Comparison of ENCODE assay signal across 27 mouse cellular contexts in genomic region chr9:69367055-69367454, GRCm38 (mm10). TPM values are rescaled to one million over a fixed set of nuclear protein-coding genes. Genes with fewer than 3 reads are reported as not detected.
DNase-seq lines count a peak whose midpoint lies in the region; ATAC-seq and TF ChIP-seq lines count a peak whose summit lies in the region.
"Had no signal": no experiment of that assay in that cellular context is flagged by ENCODE, and none has a peak within 500 bp of the region (broad histone marks: within the 10 kb centered on the region; RNA-seq: fewer than 3 reads in every experiment).

No protein-coding gene starts in this region.

- no peak for TF ChIP-seq CTCF in liver, postnatal 0 days (IDR thresholded peaks at IDR 0.05; ENCODE audit: low read depth)
- no peak for TF ChIP-seq CTCF in lung, adult 2 months (IDR thresholded peaks at IDR 0.05; ENCODE audit: insufficient read depth, low read length)

- H3K27me3 ChIP-seq in liver, embryonic 11.5 days (replicated peaks; ENCODE audit: control insufficient read depth, insufficient read depth, low read length) = no peaks in the 10 kb centered on the region; the same call in 1 of the 2 replicates
- no peaks in the 10 kb centered on the region for H3K27me3 ChIP-seq in liver, postnatal 0 days (ENCODE audit: insufficient read depth, low read length)
- H3K27me3 ChIP-seq in splenic B cell, adult 2 months (ENCODE audit: control insufficient read depth, insufficient read depth, low read length, poor library complexity, severe bottlenecking) = no peaks in the 10 kb centered on the region
- H3K27me3 ChIP-seq: embryonic facial prominence, embryonic 15.5 days; forebrain, embryonic 13.5 days; heart, embryonic 13.5 days had no signal

- H3K9ac ChIP-seq in liver, embryonic 11.5 days (ENCODE audit: low read depth, low read length) = no peak overlapping the region
- H3K9ac ChIP-seq in liver, postnatal 0 days (replicated peaks) = no peak overlapping the region
- H3K9ac ChIP-seq: embryonic facial prominence, embryonic 15.5 days; forebrain, embryonic 13.5 days; heart, embryonic 13.5 days; hindbrain, embryonic 14.5 days had no signal

- peak; percentile 20 for DNase-seq in liver, embryonic 11.5 days (ENCODE audit: low spot score)
- DNase-seq in liver, postnatal 0 days = no peak
- DNase-seq in gonadal fat pad, adult 2 months (ENCODE audit: low read depth) = peak; percentile 61
- peak; percentile 29 for DNase-seq in splenic B cell, adult 2 months (ENCODE audit: low read depth, low spot score)
- DNase-seq in lung, adult 2 months = no peak
- DNase-seq in ovary, postnatal 36 days (ENCODE audit: low spot score) = no peak
- DNase-seq: adrenal gland, adult 8-10 months; adrenal gland, postnatal 25 days; cerebellum, adult 11-12 months; cerebellum, adult 8-10 months; cerebellum, postnatal 10 days; cerebellum, postnatal 36 days; embryo, embryonic 11 days; gastrocnemius, postnatal 10 days; gastrocnemius, postnatal 36 days; heart, adult 18-20 months; heart, postnatal 14 days; heart, postnatal 4 days had no signal

- no peaks in the 10 kb centered on the region for H3K9me3 ChIP-seq in liver, embryonic 11.5 days (ENCODE audit: control insufficient read depth, low read length)
- H3K9me3 ChIP-seq in liver, postnatal 0 days (ENCODE audit: low read length) = no peaks in the 10 kb centered on the region
- H3K9me3 ChIP-seq: embryonic facial prominence, embryonic 15.5 days; forebrain, embryonic 10.5 days; forebrain, embryonic 13.5 days; heart, embryonic 13.5 days had no signal

- no peak overlapping the region for H3K27ac ChIP-seq in liver, embryonic 11.5 days (ENCODE audit: low read depth, low read length)
- no peak overlapping the region for H3K27ac ChIP-seq in liver, postnatal 0 days (ENCODE audit: low read depth)
- H3K27ac ChIP-seq: embryonic facial prominence, embryonic 15.5 days; forebrain, embryonic 10.5 days; forebrain, embryonic 13.5 days; heart, embryonic 13.5 days; hindbrain, embryonic 14.5 days had no signal

- no peaks in the 10 kb centered on the region for H3K36me3 ChIP-seq in liver, embryonic 11.5 days (ENCODE audit: control insufficient read depth, insufficient read depth, low read length)
- peaks cover 5% of the 10 kb centered on the region; the same call in 1 of the 2 replicates for H3K36me3 ChIP-seq in liver, postnatal 0 days (replicated peaks; ENCODE audit: insufficient read depth, low read length)
- no peaks in the 10 kb centered on the region for H3K36me3 ChIP-seq in splenic B cell, adult 2 months (ENCODE audit: control insufficient read depth, insufficient read depth, low read length, poor library complexity, severe bottlenecking)

- 65% methylated on average over 4 of the region's 4 CpGs for WGBS in liver, embryonic 11.5 days
- WGBS in liver, postnatal 0 days (ENCODE audit: insufficient replicate concordance) = 52% methylated on average over 4 of the region's 4 CpGs
- 63% methylated on average over 4 of the region's 4 CpGs for WGBS in lung, adult 2 months

- no peaks in the 10 kb centered on the region for H3K4me1 ChIP-seq in liver, embryonic 11.5 days (replicated peaks; ENCODE audit: control insufficient read depth, insufficient read depth, low read length)
- H3K4me1 ChIP-seq in liver, postnatal 0 days (ENCODE audit: insufficient read depth) = no peaks in the 10 kb centered on the region
- H3K4me1 ChIP-seq in lung, adult 2 months (ENCODE audit: control insufficient read depth, insufficient read depth, low read length) = no peaks in the 10 kb centered on the region
- H3K4me1 ChIP-seq: embryonic facial prominence, embryonic 15.5 days; forebrain, embryonic 13.5 days had no signal

- no peak for TF ChIP-seq POLR2A in lung, adult 2 months (IDR thresholded peaks at IDR 0.05; ENCODE audit: borderline replicate concordance, extremely low read depth, low read depth, low read length)

- no peak overlapping the region for H3K4me2 ChIP-seq in liver, embryonic 11.5 days
- H3K4me2 ChIP-seq in liver, postnatal 0 days (ENCODE audit: low read depth, low read length) = no peak overlapping the region
- H3K4me2 ChIP-seq: embryonic facial prominence, embryonic 15.5 days; forebrain, embryonic 13.5 days; heart, embryonic 13.5 days; hindbrain, embryonic 14.5 days had no signal

- no peak for TF ChIP-seq EP300 in liver, postnatal 0 days (IDR thresholded peaks at IDR 0.05; ENCODE audit: low read depth)

- no peak for ATAC-seq in liver, embryonic 11.5 days (replicated peaks; ENCODE audit: low FRiP score)
- ATAC-seq in liver, postnatal 0 days = no peak
- ATAC-seq: activated CD4-positive, CD25-positive, alpha-beta regulatory T cell, adult 4 months; CD4-positive, CD25-positive, alpha-beta regulatory T cell, adult 4 months; forebrain, embryonic 13.5 days; forebrain, embryonic 16.5 days; intestine, postnatal 0 days had no signal

- no peak overlapping the region for H3K4me3 ChIP-seq in liver, embryonic 11.5 days (ENCODE audit: low read depth, low read length)
- H3K4me3 ChIP-seq in liver, postnatal 0 days (ENCODE audit: low read depth, low read length) = no peak overlapping the region
- H3K4me3 ChIP-seq in lung, adult 2 months (replicated peaks; ENCODE audit: extremely low read depth, low read depth, low read length) = no peak overlapping the region
- H3K4me3 ChIP-seq: embryonic facial prominence, embryonic 15.5 days; forebrain, embryonic 10.5 days; forebrain, embryonic 13.5 days; heart, embryonic 13.5 days had no signal

RNA-seq across cellular contexts. Expression of gene Ice2, which starts 30.7 kb away (rescaled TPM):
- 23.1 and 24.9 TPM in 2 replicates for polyA plus RNA-seq in liver, embryonic 11.5 days (2014; fragmentation: Nextera tagmentation; extraction: Ambion mirVana)
- polyA plus RNA-seq in liver, postnatal 0 days (2015; fragmentation: Nextera tagmentation; extraction: Ambion mirVana) = 4.5 and 5.1 TPM in 2 replicates
- polyA plus RNA-seq in gonadal fat pad, adult 2 months (2012; rRNA removed) = 4.0 and 4.6 TPM in 2 replicates
- polyA plus RNA-seq in lung, adult 2 months (2012; rRNA removed) = 1.8 and 2.9 TPM in 2 replicates

Comparison
In these comparisons a context has a peak if more than half of its experiments do, and no peak if none do; other contexts are left out.
1. DNase-seq: peak in liver, embryonic 11.5 days (single experiment), gonadal fat pad, adult 2 months (single experiment) and splenic B cell, adult 2 months (single experiment); none in liver, postnatal 0 days (single experiment), lung, adult 2 months (single experiment) and ovary, postnatal 36 days (single experiment).